Mouse (Mus musculus): Measurements from ENCODE around the gene Tpgs1. TPM values are rescaled to one million over a fixed set of nuclear protein-coding genes. Genes with fewer than 3 reads are reported as not detected.
A peak's percentile ranks its signal among the peaks of the same experiment; 100 is the strongest.

The Tpgs1 gene
- total and polyA plus RNA-seq, 3 experiments: 42.0 to 58.9 (median 42.8) TPM

DNA sequence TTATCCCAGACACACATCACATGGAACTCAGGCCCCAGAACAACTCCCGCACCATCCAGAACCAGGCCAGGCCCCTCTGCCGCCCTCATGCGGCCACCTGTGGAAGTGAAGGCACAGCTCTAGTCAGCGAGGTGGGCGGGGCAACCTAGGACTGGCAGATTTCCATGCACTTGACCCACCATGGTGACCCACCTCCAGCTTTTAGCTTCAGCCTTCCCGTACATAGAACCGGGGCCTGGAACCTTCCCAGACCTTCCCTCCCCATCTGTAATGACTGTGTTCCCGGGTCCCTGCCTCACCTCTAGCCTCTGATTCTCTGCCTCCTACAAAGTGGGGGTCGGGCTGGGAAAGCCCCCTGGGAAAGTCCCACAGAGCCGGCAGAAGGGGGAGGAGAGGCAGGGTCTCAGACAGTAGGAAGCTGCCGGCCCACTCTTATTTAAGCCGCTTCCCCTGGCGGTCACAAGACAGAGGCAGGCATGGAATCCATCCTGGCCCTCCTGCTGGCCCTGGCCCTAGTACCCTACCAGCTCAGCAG, 5.0 kb upstream of the Tpgs1 start, which contains the start of gene Madcam1:
TSS of gene Madcam1 (plus strand) at position 429 of the 535 bp plus-strand sequence.
- no peaks in the 10 kb centered on the region for H3K27me3 ChIP-seq (replicated peaks)
- in situ Hi-C loops (cut with MboI; ENCODE audit: low pct_ligation_motif_present, low pct_unique_long_range_greater_than_20kb, low sequenced_read_pairs) (no loop called here), dilution Hi-C loops (cut with MboI; ENCODE audit: extremely low pct_ligation_motif_present, extremely low pct_unique_long_range_greater_than_20kb, low sequenced_read_pairs) (no loop called here)
- peak; percentile 89 for DNase-seq (ENCODE audit: extremely low read depth)
- H3K9ac ChIP-seq (ENCODE audit: insufficient read depth, low read depth): peak within 1 kb of the TSS; percentile 71
- H3K4me1 ChIP-seq (ENCODE audit: control insufficient read depth in 1 of 2, insufficient read depth in 2 of 2): peaks cover 31 to 59% of the 10 kb centered on the region in 2 experiments
- TF ChIP-seq ZKSCAN1 (IDR thresholded peaks at IDR 0.05; ENCODE audit: borderline replicate concordance, low read depth, low read length): no peak
- no peak for TF ChIP-seq GABPA (IDR thresholded peaks at IDR 0.05; ENCODE audit: insufficient replicate concordance, low read depth, low read length)
- no peak for TF ChIP-seq JUND (conservative IDR thresholded peaks at IDR 0.05; ENCODE audit: low read depth, low read length)
- no peak for TF ChIP-seq E2F4 (IDR thresholded peaks at IDR 0.05; ENCODE audit: insufficient replicate concordance, low read depth, low read length)
- 0 out of 2 replicates have a peak, but pooled peaks have one; percentile 33 for TF ChIP-seq CHD1 (IDR thresholded peaks at IDR 0.05; ENCODE audit: low read depth, low read length)
- no peak for TF ChIP-seq UBTF (IDR thresholded peaks at IDR 0.05; ENCODE audit: low read depth, low read length)
- peak; percentile 66; the same call in 1 of the 2 replicates for TF ChIP-seq MAZ (IDR thresholded peaks at IDR 0.05; ENCODE audit: low read depth, low read length)
- TF ChIP-seq EP300 (IDR thresholded peaks at IDR 0.05; ENCODE audit: low read length): peak; percentile 47; the same call in 1 of the 2 replicates
- TF ChIP-seq MAX (IDR thresholded peaks at IDR 0.05; ENCODE audit: low read length): 0 out of 2 replicates have a peak, but pooled peaks have one; percentile 48
- TF ChIP-seq ZNF384 (IDR thresholded peaks at IDR 0.05; ENCODE audit: low read depth, low read length): no peak
- peak; percentile 39; the same call in 1 of the 2 replicates for TF ChIP-seq MEF2A (IDR thresholded peaks at IDR 0.05; ENCODE audit: borderline replicate concordance, low read depth, low read length)
- no peak for TF ChIP-seq USF2 (conservative IDR thresholded peaks at IDR 0.05; ENCODE audit: low read depth, low read length)
- no peak for TF ChIP-seq PAX5 (IDR thresholded peaks at IDR 0.05; ENCODE audit: low read length)
- TF ChIP-seq IRF4 (IDR thresholded peaks at IDR 0.05; ENCODE audit: low read depth, low read length): no peak
- TF ChIP-seq ZMIZ1 (IDR thresholded peaks at IDR 0.05; ENCODE audit: low read depth, low read length): peak; percentile 68; the same call in 1 of the 2 replicates
- TF ChIP-seq RAD21 (IDR thresholded peaks at IDR 0.05; ENCODE audit: low read depth, low read length): peak; percentile 34
- TF ChIP-seq MXI1 (IDR thresholded peaks at IDR 0.05; ENCODE audit: low read depth, low read length): peak; percentile 26
- peak; percentile 65 for TF ChIP-seq NELFE (IDR thresholded peaks at IDR 0.05; ENCODE audit: low read depth, low read length)
- peak; percentile 36; the same call in 1 of the 2 replicates for TF ChIP-seq NRF1 (IDR thresholded peaks at IDR 0.05; ENCODE audit: low read depth, low read length)
- 0 out of 2 replicates have a peak, but pooled peaks have one; percentile 40 for TF ChIP-seq POLR2AphosphoS2 (IDR thresholded peaks at IDR 0.05; ENCODE audit: low read depth, low read length)
- TF ChIP-seq TBP (conservative IDR thresholded peaks at IDR 0.05; ENCODE audit: low read depth, low read length): 0 out of 2 replicates have a peak, but pooled peaks have one; percentile 62
- no peak for TF ChIP-seq ZC3H11A (IDR thresholded peaks at IDR 0.05; ENCODE audit: low read depth, low read length)
- TF ChIP-seq KAT2A (IDR thresholded peaks at IDR 0.05; ENCODE audit: insufficient replicate concordance, low read length): no peak
- TF ChIP-seq CTCF (conservative IDR thresholded peaks at IDR 0.05 in 1 of 2, IDR thresholded peaks at IDR 0.05 in 1 of 2; ENCODE audit: low read depth in 2 of 2, low read length in 2 of 2): peak; percentile 80 to 81
- peak; percentile 62; the same call in 1 of the 2 replicates for TF ChIP-seq CHD2 (IDR thresholded peaks at IDR 0.05; ENCODE audit: low read length)
- no peak for TF ChIP-seq JUN (IDR thresholded peaks at IDR 0.05; ENCODE audit: insufficient read depth, low read depth, low read length)
- peak; percentile 73; the same call in 1 of the 2 replicates for TF ChIP-seq TCF12 (IDR thresholded peaks at IDR 0.05; ENCODE audit: low read depth, low read length)
- TF ChIP-seq ELF1 (IDR thresholded peaks at IDR 0.05; ENCODE audit: low read depth, low read length): 0 out of 2 replicates have a peak, but pooled peaks have one; percentile 48
- TF ChIP-seq POLR2A (IDR thresholded peaks at IDR 0.05; ENCODE audit: low read depth, low read length): peak; percentile 76
- 0 out of 2 replicates have a peak, but pooled peaks have one; percentile 27 for TF ChIP-seq BHLHE40 (IDR thresholded peaks at IDR 0.05; ENCODE audit: low read depth, low read length)
- TF ChIP-seq HCFC1 (IDR thresholded peaks at IDR 0.05; ENCODE audit: low read depth, low read length): no peak
- peak; percentile 50; the same call in 1 of the 2 replicates for TF ChIP-seq RCOR1 (conservative IDR thresholded peaks at IDR 0.05; ENCODE audit: low read depth, low read length)
- TF ChIP-seq SMC3 (IDR thresholded peaks at IDR 0.05; ENCODE audit: low read depth, low read length): peak; percentile 63
- no peak for TF ChIP-seq USF1 (IDR thresholded peaks at IDR 0.05; ENCODE audit: low read depth, low read length)
- TF ChIP-seq SIN3A (IDR thresholded peaks at IDR 0.05; ENCODE audit: low read length): peak; percentile 69
- TF ChIP-seq MYC (IDR thresholded peaks at IDR 0.05; ENCODE audit: low read depth, low read length): peak; percentile 13; the same call in 1 of the 2 replicates
- no peak for TF ChIP-seq ETS1 (conservative IDR thresholded peaks at IDR 0.05; ENCODE audit: low read depth, low read length)
- no peak for TF ChIP-seq MAFK (IDR thresholded peaks at IDR 0.05; ENCODE audit: insufficient replicate concordance, low read length)
- H3K27ac ChIP-seq (ENCODE audit: insufficient read depth, low read depth): peak within 1 kb of the TSS; percentile 52
- H3K4me2 ChIP-seq (ENCODE audit: insufficient read depth, low read depth, poor library complexity, severe bottlenecking): peak within 1 kb of the TSS; percentile 65
- no peaks in the 10 kb centered on the region for H3K9me3 ChIP-seq (replicated peaks; ENCODE audit: low read length)
- peaks cover 4% of the 10 kb centered on the region; the same call in 1 of the 2 replicates for H3K79me2 ChIP-seq (replicated peaks; ENCODE audit: control insufficient read depth, extremely low read depth, insufficient read depth, poor library complexity, severe bottlenecking)
- H3K4me3 ChIP-seq (replicated peaks in 1 of 3; ENCODE audit: low read depth in 2 of 3, low read length in 2 of 3, poor library complexity in 1 of 3): peak within 1 kb of the TSS; percentile 59 to 78 (median 69)
- peaks cover 0 to 25% of the 10 kb centered on the region in 2 experiments for H3K36me3 ChIP-seq (replicated peaks in 1 of 2; ENCODE audit: control insufficient read depth in 1 of 2, insufficient read depth in 1 of 2, low read length in 1 of 2)
